Mouse (Mus musculus) frontal cortex, adult 2 months (tissue): ENCODE data around the gene Sult4a1. TPM values are rescaled to one million over a fixed set of nuclear protein-coding genes. Genes with fewer than 3 reads are reported as not detected.
A peak's percentile ranks its signal among the peaks of the same experiment; 100 is the strongest.

Experiments used
- DNase-seq, 2 experiments: peaks; one replicate each; pipeline ENCODE4 v3.0.0; 2022; ENCODE audit warnings: low spot score in 1 of 2; ENCODE audit errors: extremely low spot score in 1 of 2
- polyA plus RNA-seq: library from polyadenylated mRNA; depleted of rRNA; stranded (reverse); fragments of >200 nt; gene quantifications from 2 replicates; pipeline ENCODE4 v1.2.3, GENCODE M21; 2012; rRNA removed

Gene Sult4a1
- 326 and 363 TPM in 2 replicates for polyA plus RNA-seq

- DNase-seq = peak in 1 of 2 experiments; percentile 64
Observed at GRCm38 (mm10) chr15:84105105-84105923, at the start of gene Sult4a1. Gene Sult4a1, minus strand, starts transcription at chr15:84105754.

- DNase-seq = no peak
Observed at GRCm38 (mm10) chr15:84140929-84141328, 35.4 kb upstream of the Sult4a1 start.

DNA sequence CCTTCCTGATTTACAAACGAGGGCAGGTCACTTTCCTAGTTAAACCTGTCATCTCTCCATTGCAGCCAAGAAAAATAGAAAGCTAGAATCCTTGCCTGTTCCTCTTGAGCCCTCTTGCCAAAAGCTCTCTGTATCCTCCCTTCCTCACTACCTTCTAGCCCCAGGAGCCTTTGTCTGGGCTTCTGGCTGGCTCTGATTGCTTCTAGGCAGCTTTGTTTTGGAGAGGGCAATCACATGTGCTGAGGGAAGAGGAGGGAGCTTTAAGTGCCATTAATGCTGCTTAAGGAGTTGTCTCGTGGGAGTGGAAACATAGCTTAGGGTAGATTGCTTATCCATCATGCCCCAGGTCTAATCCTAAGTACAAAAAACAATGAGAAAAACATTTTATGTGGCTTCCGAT lies 34.6 kb upstream of the Sult4a1 start:
- DNase-seq = no peak

- DNase-seq = no peak
Observed at GRCm38 (mm10) chr15:84139592-84140005, 34.0 kb upstream of the Sult4a1 start.

DNA sequence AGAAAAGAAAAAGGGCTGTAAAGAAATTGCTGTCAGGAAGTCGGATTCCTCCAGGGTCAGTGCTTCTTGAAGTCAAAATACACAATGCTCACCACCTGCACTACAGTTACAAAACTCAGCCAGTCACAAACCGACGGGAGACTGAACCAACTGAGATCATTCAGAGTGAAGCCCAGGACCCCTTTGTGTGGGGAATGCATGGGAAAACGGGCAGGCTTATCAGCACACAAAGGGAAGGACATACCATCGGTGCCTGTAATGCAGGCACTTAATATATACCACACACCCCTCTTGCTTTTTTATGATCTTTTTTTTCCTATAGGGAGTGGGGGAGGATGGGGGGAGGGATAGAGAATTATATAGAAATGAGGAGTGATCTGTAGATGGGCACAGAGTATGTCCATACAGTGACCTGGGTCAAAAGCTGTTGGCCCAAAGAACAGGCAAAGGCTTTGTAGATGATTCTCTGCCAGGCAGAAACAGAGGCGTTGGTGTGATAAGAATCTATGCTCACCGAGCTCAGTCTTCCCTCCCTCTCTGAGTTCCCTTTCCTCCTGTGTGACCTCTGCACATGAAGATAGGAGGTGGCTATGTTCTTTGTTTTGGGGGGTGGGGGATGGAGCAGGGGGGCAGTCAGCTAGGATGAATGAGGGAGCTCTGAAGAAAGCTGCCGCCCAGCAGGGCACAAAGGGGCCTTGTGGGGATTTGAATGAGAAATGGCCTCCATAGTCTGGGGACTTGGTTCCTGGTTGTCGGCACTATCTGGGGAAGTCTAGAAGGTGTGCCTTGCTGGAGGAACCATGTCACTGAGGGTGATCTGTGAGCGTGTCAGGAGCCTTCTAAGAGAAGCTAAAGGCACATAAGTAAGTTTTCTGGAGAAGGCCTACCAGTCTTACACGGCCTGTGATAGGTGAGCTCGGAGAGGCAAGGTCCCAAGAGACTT lies 31.2 kb upstream of the Sult4a1 start:
- DNase-seq = no peak

GRCm38 (mm10) chr15:84135472-84135871 lies 29.9 kb upstream of the Sult4a1 start:
- no peak for DNase-seq

- DNase-seq = no peak
Observed at GRCm38 (mm10) chr15:84133440-84133839, 27.9 kb upstream of the Sult4a1 start.

GRCm38 (mm10) chr15:84131971-84132370 lies 26.4 kb upstream of the Sult4a1 start:
- DNase-seq = no peak

GRCm38 (mm10) chr15:84131096-84131786 lies 25.7 kb upstream of the Sult4a1 start:
- peak in 1 of 2 experiments; percentile 6 for DNase-seq

- no peak for DNase-seq
Observed at GRCm38 (mm10) chr15:84126871-84127270, 21.3 kb upstream of the Sult4a1 start.

- no peak for DNase-seq
Observed at GRCm38 (mm10) chr15:84126447-84126846, 20.9 kb upstream of the Sult4a1 start.

DNA sequence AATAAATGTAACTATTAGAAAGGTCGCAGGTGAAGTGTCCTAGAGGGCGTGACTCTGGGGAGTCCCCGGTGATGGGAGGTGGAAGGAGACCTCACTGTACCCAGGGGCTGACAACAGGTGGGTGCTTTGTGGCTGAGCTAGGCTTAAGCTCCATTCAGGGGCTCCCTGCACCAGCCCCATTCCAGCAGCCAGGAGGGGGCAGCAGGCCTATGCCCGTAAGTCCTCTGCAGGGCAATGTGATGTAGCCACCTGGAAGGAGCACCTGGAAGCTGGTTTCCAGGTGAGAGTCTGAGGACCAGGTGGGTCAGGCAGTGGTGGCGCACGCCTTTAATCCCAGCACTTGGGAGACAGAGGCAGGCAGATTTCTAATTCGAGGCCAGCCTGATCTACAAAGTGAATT lies 18.5 kb upstream of the Sult4a1 start:
- no peak for DNase-seq

DNA sequence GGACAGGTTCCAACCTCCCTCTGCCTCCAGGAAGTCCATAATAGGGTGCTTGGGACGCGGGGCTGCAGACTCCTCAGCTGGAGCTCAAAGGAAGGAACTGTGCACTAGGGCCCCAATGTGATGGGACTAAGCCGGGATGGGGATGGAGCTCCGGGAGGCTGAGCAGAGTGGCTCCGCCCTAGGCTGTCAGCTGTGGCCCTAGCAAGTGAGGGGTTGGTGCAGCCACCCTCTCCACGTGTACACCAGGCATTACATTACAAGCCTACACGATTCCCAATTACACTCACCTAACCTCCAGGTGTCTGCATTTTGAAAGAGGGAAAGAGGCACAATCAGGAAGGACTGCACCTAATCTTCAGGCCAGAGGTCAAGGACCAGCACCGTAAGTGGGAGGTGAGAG lies 17.5 kb upstream of the Sult4a1 start, which contains the start of gene Pnpla5:
Gene Pnpla5, minus strand, starts transcription at position 101 of the 400 bp plus-strand sequence.
- no peak for DNase-seq

DNA sequence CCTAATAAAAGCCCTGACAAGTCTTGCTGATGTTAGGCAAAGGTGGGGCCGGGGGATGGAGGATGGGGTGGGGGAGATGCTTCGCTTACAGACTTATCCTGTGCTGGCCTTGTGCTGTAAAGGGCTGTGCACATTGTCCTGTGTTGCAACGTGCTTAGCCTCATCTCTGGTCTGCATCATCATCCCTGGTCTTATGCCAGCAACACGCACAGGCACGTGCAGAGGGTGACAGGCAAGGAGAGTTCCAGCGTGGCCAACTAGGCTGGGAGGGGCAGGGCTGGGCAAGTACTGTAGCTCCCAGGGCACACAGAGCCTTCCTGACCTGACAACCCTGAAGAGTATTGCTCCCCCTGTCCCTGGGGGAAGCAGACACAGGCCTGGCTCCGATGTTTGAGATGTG lies 15.5 kb upstream of the Sult4a1 start:
- DNase-seq = no peak

- DNase-seq = peak in 1 of 2 experiments; percentile 42
Observed at GRCm38 (mm10) chr15:84120612-84121011, 15.1 kb upstream of the Sult4a1 start.

- no peak for DNase-seq
Observed at GRCm38 (mm10) chr15:84116466-84116865, 10.9 kb upstream of the Sult4a1 start.

DNA sequence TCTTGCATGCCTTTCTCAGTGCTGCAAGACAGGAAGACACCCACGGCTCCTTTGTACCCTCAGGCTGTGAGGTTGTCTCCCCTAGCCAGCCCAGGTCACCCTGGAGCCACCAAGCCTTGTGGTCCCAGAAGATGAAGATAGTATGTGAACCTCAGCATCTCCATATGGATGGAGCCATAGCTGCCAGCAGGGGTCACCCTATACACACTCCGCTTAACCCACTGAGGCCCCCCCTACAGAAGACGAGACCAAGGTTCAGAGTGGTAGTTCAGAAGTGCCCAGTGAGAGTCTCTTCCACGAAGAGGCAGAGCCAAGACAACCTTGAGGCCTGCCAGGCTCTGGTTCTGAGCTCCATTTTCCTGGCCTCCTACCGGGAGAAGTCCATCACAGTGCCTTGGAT lies 10.2 kb upstream of the Sult4a1 start:
- no peak for DNase-seq

DNA sequence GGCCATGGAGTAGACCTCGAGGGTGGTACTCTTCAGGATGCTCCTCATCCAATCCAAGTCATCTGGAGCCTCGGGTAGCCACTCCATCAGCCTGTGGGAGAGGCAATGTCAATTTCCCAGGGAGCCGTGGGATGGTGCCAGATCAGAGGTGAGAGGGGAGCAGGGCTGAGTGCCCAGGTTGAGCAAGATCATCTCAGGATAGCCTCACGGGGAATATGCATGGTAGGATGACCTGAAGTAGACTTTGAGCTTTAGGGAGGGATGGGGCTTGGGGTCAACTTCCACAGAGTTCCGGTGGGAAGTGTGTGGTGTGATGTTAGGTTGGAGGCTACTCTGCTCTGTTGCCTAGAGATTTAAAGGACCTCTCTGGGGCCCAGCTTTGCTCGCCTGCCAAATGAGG lies 8.3 kb upstream of the Sult4a1 start:
- DNase-seq = no peak

GRCm38 (mm10) chr15:84108899-84109298 lies 3.3 kb upstream of the Sult4a1 start:
- DNase-seq = no peak

DNA sequence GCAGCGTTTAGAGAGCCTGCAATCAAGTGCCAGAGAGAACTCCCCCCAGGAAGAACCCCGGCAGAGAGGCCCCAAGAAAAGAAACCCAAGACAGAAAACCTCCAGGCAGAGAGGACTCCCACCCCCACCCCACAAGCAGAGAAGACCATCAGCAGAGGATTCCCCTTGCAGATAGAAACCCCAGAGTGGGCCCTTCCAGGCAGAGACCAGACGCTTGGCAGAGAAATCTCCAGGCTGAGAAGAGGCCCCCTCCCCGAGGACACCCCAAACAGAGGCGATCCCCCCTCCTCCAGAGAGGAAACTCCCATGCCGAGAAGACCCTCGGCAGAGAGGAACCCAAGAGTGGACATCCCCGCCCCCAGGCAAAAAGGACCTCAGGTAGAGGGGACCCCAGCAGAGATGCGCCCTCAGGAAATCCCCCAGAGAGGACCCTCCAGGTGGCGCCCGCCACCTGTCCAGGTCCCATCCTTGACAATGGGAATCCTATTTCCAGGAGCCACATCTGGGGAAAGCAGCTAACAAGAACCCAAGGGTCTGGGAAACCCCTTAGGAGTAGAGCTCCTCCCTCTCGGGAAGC lies 458 bp upstream of the Sult4a1 start:
- DNase-seq = no peak
